Mouse (Mus musculus): ENCODE measurements around the gene Ptprr. TPM values are rescaled to one million over a fixed set of nuclear protein-coding genes. Genes with fewer than 3 reads are reported as not detected.
A peak's percentile ranks its signal among the peaks of the same experiment; 100 is the strongest.

Gene Ptprr
- polyA plus RNA-seq, 1 experiment from 2014 or later: 6.5 TPM

GRCm38 (mm10) chr10:116319246-116319645 is 301.2 kb downstream of the Ptprr start:
- ATAC-seq (ENCODE audit: low read depth) (0 out of 2 replicates have a peak, but pooled peaks have one; percentile 33), DNase-seq (ENCODE audit: low spot score) (peak; percentile 93)
- Histone ChIP-seq H3K4me2 (ENCODE audit: low read depth, low read length) (peak overlapping the region; percentile 47), H3K9me3 (ENCODE audit: control insufficient read depth, low read length) (no peaks in the 10 kb centered on the region), H3K4me3 (ENCODE audit: low read depth, low read length) (peak overlapping the region; percentile 22), H3K9ac (ENCODE audit: low read depth, low read length) (no peak overlapping the region), H3K27ac (replicated peaks; ENCODE audit: low read depth, low read length) (no peak overlapping the region), H3K36me3 (ENCODE audit: control insufficient read depth, insufficient read depth, low read length) (no peaks in the 10 kb centered on the region), H3K4me1 (ENCODE audit: control insufficient read depth, insufficient read depth, low read length) (no peaks in the 10 kb centered on the region), H3K27me3 (replicated peaks; ENCODE audit: control insufficient read depth, insufficient read depth, low read length) (no peaks in the 10 kb centered on the region)
- WGBS: 18% methylated on average over 12 of the region's 12 CpGs

Other genes with a start within 250 kb of the Ptprr start
- 5.3 and 6.3 TPM in 2 replicates for gene Tspan8, start 201.4 kb upstream of the Ptprr start, polyA plus RNA-seq (2014; fragmentation: Nextera tagmentation; extraction: Ambion mirVana)
- gene 4933416C03Rik, start 95.7 kb downstream of the Ptprr start, polyA plus RNA-seq (2014; fragmentation: Nextera tagmentation; extraction: Ambion mirVana): not detected in 2 replicates

Measured in embryonic facial prominence, embryonic 14.5 days (tissue).